Mouse (Mus musculus) urinary bladder, postnatal 4 days (tissue): Measurements from ENCODE around the gene Ccn2.

Experiments
- DNase-seq, 2 experiments: peaks; one replicate each; pipeline ENCODE4 v3.0.0; 2021 to 2022; ENCODE audit warnings: low spot score in 2 of 2

Gene Ccn2

GRCm38 (mm10) chr10:24640186-24640875, 45.1 kb downstream of the Ccn2 start:
- no peak for DNase-seq

- DNase-seq, result no peak
Measured at GRCm38 (mm10) chr10:24641416-24642140, 46.3 kb downstream of the Ccn2 start.

- no peak for DNase-seq
Measured at GRCm38 (mm10) chr10:24642796-24643580, 47.7 kb downstream of the Ccn2 start.

- no peak for DNase-seq
Measured at GRCm38 (mm10) chr10:24645169-24645568, 49.9 kb downstream of the Ccn2 start.
